Mouse (Mus musculus) liver, postnatal 0 days (tissue): ENCODE data around the gene Gm20388. TPM values are rescaled to one million over a fixed set of nuclear protein-coding genes. Genes with fewer than 3 reads are reported as not detected.

Experiments
- ATAC-seq: fragments of 200-750 bp; cut with Nextera tagmentation; 2 replicates; pipeline ENCODE4 v1.8.0; 2017; ENCODE audit warnings: mild to moderate bottlenecking, moderate library complexity
- DNase-seq: peaks from one replicate; pipeline ENCODE4 v3.0.0-alpha.2; 2016
- H3K27ac ChIP-seq: fragments of 300-500 bp; sonication (generic); 2 replicates; pipeline ENCODE4 v1.5.1; 2014; ENCODE audit warnings: antibody characterized with exemption, moderate library complexity, mild to moderate bottlenecking, low read depth
- H3K27me3 ChIP-seq: fragments of 300-500 bp; sonication (generic); 2 replicates; pipeline ENCODE4 v1.6.1; 2014; ENCODE audit warnings: low read length, control low read depth, mixed read lengths; ENCODE audit not compliant: insufficient read depth
- H3K36me3 ChIP-seq: fragments of 300-500 bp; sonication (generic); replicated peaks from 2 replicates; pipeline ENCODE4 v1.6.1; 2014; ENCODE audit warnings: mild to moderate bottlenecking, control low read depth, low read length, moderate library complexity, mixed read lengths; ENCODE audit not compliant: insufficient read depth
- H3K4me1 ChIP-seq: fragments of 300-500 bp; sonication (generic); 2 replicates; pipeline ENCODE4 v1.6.1; 2014; ENCODE audit warnings: antibody characterized with exemption, mild to moderate bottlenecking, control low read depth; ENCODE audit not compliant: insufficient read depth
- H3K4me2 ChIP-seq: fragments of 300-500 bp; sonication (generic); 2 replicates; pipeline ENCODE4 v1.6.1; 2014; ENCODE audit warnings: low read depth, mild to moderate bottlenecking, low read length, moderate library complexity, mixed read lengths
- H3K4me3 ChIP-seq: fragments of 300-500 bp; sonication (generic); 2 replicates; pipeline ENCODE4 v1.5.1; 2014; ENCODE audit warnings: low read depth, low read length
- H3K9ac ChIP-seq: fragments of 300-500 bp; sonication (generic); replicated peaks from 2 replicates; pipeline ENCODE4 v1.6.1; 2014; ENCODE audit warnings: mild to moderate bottlenecking, moderate library complexity
- H3K9me3 ChIP-seq: fragments of 300-500 bp; sonication (generic); 2 replicates; pipeline ENCODE4 v1.6.1; 2016; ENCODE audit warnings: mild to moderate bottlenecking, control low read depth, low read length, mixed read lengths
- CTCF ChIP-seq: sonication (generic); IDR thresholded peaks from 2 replicates; pipeline ENCODE4 v1.5.1; 2016; ENCODE audit warnings: antibody characterized with exemption, low read depth
- EP300 ChIP-seq: IDR thresholded peaks from 2 replicates; pipeline ENCODE4 v1.6.1; 2016; ENCODE audit warnings: antibody characterized with exemption, low read depth, mild to moderate bottlenecking
- WGBS: fragments of 180-500 bp; shearing (Covaris S2); extraction: QIAGEN DNeasy Blood & Tissue Kit; methylation state at CpG from one replicate; pipeline ENCODE4 v1.1.7; 2014; ENCODE audit not compliant: insufficient replicate concordance; 5-methylcytosine and 5-hydroxymethylcytosine counted together
- polyA plus RNA-seq: library from polyadenylated mRNA; unstranded; fragments of >200 nt; fragmentation: Nextera tagmentation; extraction: Ambion mirVana; gene quantifications from 2 replicates; pipeline ENCODE4 v1.2.1, GENCODE M21; 2015

Gm20388 gene
- polyA plus RNA-seq, 1 experiment from 2014 or later, result not detected

- no peaks in the 10 kb centered on the region for H3K36me3 ChIP-seq
- H3K4me2 ChIP-seq, result peak overlapping the region; percentile 89
- no peaks in the 10 kb centered on the region for H3K27me3 ChIP-seq
- H3K4me1 ChIP-seq, result peaks cover 15% of the 10 kb centered on the region
- ATAC-seq (peak; percentile 77), DNase-seq (peak; percentile 64)
- no peaks in the 10 kb centered on the region for H3K9me3 ChIP-seq
- peak overlapping the region; percentile 81 for H3K4me3 ChIP-seq
- peak overlapping the region; percentile 81 for H3K27ac ChIP-seq
- WGBS, result 1% methylated on average over 73 of the region's 83 CpGs
- H3K9ac ChIP-seq, result peak overlapping the region; percentile 81
- no peak for TF ChIP-seq EP300
- 0 out of 2 replicates have a peak, but pooled peaks have one; percentile 5 for TF ChIP-seq CTCF
These were observed 4321.0 kb downstream of the Gm20388 start for GRCm38 (mm10) chr8:124231485-124232279.

GRCm38 (mm10) chr8:124232280-124232600 lies 4321.6 kb downstream of the Gm20388 start:
- no peak for DNase-seq
- no peak for ATAC-seq
- H3K4me2 ChIP-seq, result peak overlapping the region; percentile 89
- H3K9ac ChIP-seq, result peak overlapping the region; percentile 81
- H3K27me3 ChIP-seq, result no peaks in the 10 kb centered on the region
- H3K9me3 ChIP-seq, result no peaks in the 10 kb centered on the region
- H3K4me3 ChIP-seq, result peak overlapping the region; percentile 81
- TF ChIP-seq EP300, result no peak
- TF ChIP-seq CTCF, result no peak
- peaks cover 15% of the 10 kb centered on the region for H3K4me1 ChIP-seq
- 4% methylated on average over 18 of the region's 18 CpGs for WGBS
- H3K27ac ChIP-seq, result peak overlapping the region; percentile 81; the same call in 1 of the 2 replicates
- no peaks in the 10 kb centered on the region for H3K36me3 ChIP-seq

GRCm38 (mm10) chr8:124234496-124234895 lies 4323.9 kb downstream of the Gm20388 start:
- no peaks in the 10 kb centered on the region for H3K36me3 ChIP-seq
- no peaks in the 10 kb centered on the region for H3K27me3 ChIP-seq
- no peaks in the 10 kb centered on the region for H3K9me3 ChIP-seq
- TF ChIP-seq EP300 (no peak), CTCF (no peak)
- ATAC-seq, result no peak
- H3K9ac ChIP-seq, result no peak overlapping the region
- H3K4me2 ChIP-seq, result no peak overlapping the region
- H3K4me1 ChIP-seq, result peaks cover 17% of the 10 kb centered on the region
- 30% methylated on average over 2 of the region's 2 CpGs for WGBS
- H3K4me3 ChIP-seq, result no peak overlapping the region
- H3K27ac ChIP-seq, result no peak overlapping the region
- DNase-seq, result no peak

GRCm38 (mm10) chr8:124235536-124235935 lies 4324.9 kb downstream of the Gm20388 start:
- 81% methylated on average over 4 of the region's 4 CpGs for WGBS
- Histone ChIP-seq H3K4me1 (peaks cover 18% of the 10 kb centered on the region), H3K9me3 (no peaks in the 10 kb centered on the region)

GRCm38 (mm10) chr8:124239350-124239749 lies 4328.7 kb downstream of the Gm20388 start:
- WGBS, result 81% methylated on average over 6 of the region's 6 CpGs
- ATAC-seq (no peak), DNase-seq (no peak)
- no peaks in the 10 kb centered on the region for H3K27me3 ChIP-seq
- H3K9me3 ChIP-seq, result no peaks in the 10 kb centered on the region
- H3K27ac ChIP-seq, result no peak overlapping the region
- H3K4me1 ChIP-seq, result peaks cover 19% of the 10 kb centered on the region
- no peak overlapping the region for H3K9ac ChIP-seq
- H3K4me3 ChIP-seq, result no peak overlapping the region
- H3K4me2 ChIP-seq, result no peak overlapping the region
- H3K36me3 ChIP-seq, result no peaks in the 10 kb centered on the region
- TF ChIP-seq CTCF (no peak), EP300 (no peak)

More at GRCm38 (mm10) chr8:124235536-124235935, 4324.9 kb downstream of the Gm20388 start:
- H3K9ac ChIP-seq, result no peak overlapping the region
- DNase-seq (no peak), ATAC-seq (no peak)
- TF ChIP-seq EP300 (no peak), CTCF (no peak)
- H3K27me3 ChIP-seq, result no peaks in the 10 kb centered on the region
- no peak overlapping the region for H3K4me3 ChIP-seq
- H3K4me2 ChIP-seq, result no peak overlapping the region
- H3K36me3 ChIP-seq, result no peaks in the 10 kb centered on the region
- no peak overlapping the region for H3K27ac ChIP-seq

- no peak for TF ChIP-seq CTCF
- TF ChIP-seq EP300, result peak; percentile 39; the same call in 1 of the 2 replicates
- Histone ChIP-seq H3K9ac (no peak overlapping the region), H3K9me3 (no peaks in the 10 kb centered on the region), H3K4me1 (peaks cover 17% of the 10 kb centered on the region), H3K36me3 (no peaks in the 10 kb centered on the region), H3K27me3 (no peaks in the 10 kb centered on the region), H3K4me2 (no peak overlapping the region), H3K27ac (no peak overlapping the region), H3K4me3 (no peak overlapping the region)
- DNase-seq, result no peak
- ATAC-seq, result peak; percentile 18; the same call in 1 of the 2 replicates
- WGBS, result 57% methylated on average over 8 of the region's 8 CpGs
These were observed 4330.3 kb downstream of the Gm20388 start for GRCm38 (mm10) chr8:124240932-124241331.

DNA sequence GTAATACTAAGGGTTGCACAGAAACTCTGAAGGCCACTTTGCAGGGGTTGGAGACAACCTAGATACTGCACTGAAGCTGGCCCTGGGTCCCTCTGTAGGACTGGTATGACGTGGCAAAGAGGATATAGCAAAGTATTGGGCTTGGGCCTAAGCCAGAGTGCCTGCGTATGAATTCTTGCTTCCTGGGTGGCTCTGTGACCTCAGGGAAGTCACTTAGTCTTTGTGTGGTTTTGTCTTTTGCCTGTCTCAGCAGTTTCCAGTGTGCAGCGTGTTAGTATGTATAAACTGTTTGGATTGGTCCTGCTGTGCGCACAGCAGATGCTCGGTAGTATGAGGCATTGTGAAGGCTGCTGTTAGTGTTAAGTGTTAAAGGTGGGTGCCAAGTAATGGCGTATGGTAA lies 4331.6 kb downstream of the Gm20388 start:
- no peak for TF ChIP-seq CTCF
- TF ChIP-seq EP300, result no peak
- ATAC-seq (peak; percentile 57), DNase-seq (no peak)
- Histone ChIP-seq H3K4me2 (no peak overlapping the region), H3K4me3 (no peak overlapping the region), H3K9ac (no peak overlapping the region), H3K4me1 (peaks cover 20% of the 10 kb centered on the region), H3K9me3 (no peaks in the 10 kb centered on the region), H3K27ac (no peak overlapping the region), H3K36me3 (no peaks in the 10 kb centered on the region), H3K27me3 (no peaks in the 10 kb centered on the region)
- 77% methylated on average over 6 of the region's 6 CpGs for WGBS
